ENCODE assay signal across 21 mouse cellular contexts in genomic region chr6:116401746-116402423, GRCm38 (mm10). TPM values are rescaled to one million over a fixed set of nuclear protein-coding genes. Genes with fewer than 3 reads are reported as not detected.
DNase-seq lines count a peak whose midpoint lies in the region; ATAC-seq and TF ChIP-seq lines count a peak whose summit lies in the region.
"Had no signal": no experiment of that assay in that cellular context is flagged by ENCODE, and none has a peak within 500 bp of the region (broad histone marks: within the 10 kb centered on the region; RNA-seq: fewer than 3 reads in every experiment).

No protein-coding gene starts in this region.

- H3K27ac ChIP-seq in midbrain, embryonic 11.5 days (ENCODE audit: low read depth, low read length): no peak overlapping the region
- H3K27ac ChIP-seq in midbrain, embryonic 15.5 days: no peak overlapping the region
- H3K27ac ChIP-seq in liver, postnatal 0 days (ENCODE audit: low read depth): no peak overlapping the region
- H3K27ac ChIP-seq: embryonic facial prominence, embryonic 10.5 days; forebrain, embryonic 13.5 days; heart, embryonic 13.5 days had no signal

- no peak overlapping the region for H3K4me3 ChIP-seq in midbrain, embryonic 11.5 days (ENCODE audit: low read depth, low read length)
- no peak overlapping the region for H3K4me3 ChIP-seq in midbrain, embryonic 15.5 days
- no peak overlapping the region for H3K4me3 ChIP-seq in lung, adult 2 months (replicated peaks; ENCODE audit: extremely low read depth, low read depth, low read length)
- H3K4me3 ChIP-seq in liver, postnatal 0 days (ENCODE audit: low read depth, low read length): no peak overlapping the region
- H3K4me3 ChIP-seq: embryonic facial prominence, embryonic 10.5 days; forebrain, embryonic 13.5 days; heart, embryonic 13.5 days had no signal

- H3K9me3 ChIP-seq in midbrain, embryonic 11.5 days (ENCODE audit: control insufficient read depth, low read length): no peaks in the 10 kb centered on the region
- H3K9me3 ChIP-seq in midbrain, embryonic 15.5 days: no peaks in the 10 kb centered on the region
- H3K9me3 ChIP-seq in liver, postnatal 0 days (ENCODE audit: low read length): no peaks in the 10 kb centered on the region
- H3K9me3 ChIP-seq: embryonic facial prominence, embryonic 10.5 days; forebrain, embryonic 13.5 days; G1E; heart, embryonic 13.5 days had no signal

- H3K36me3 ChIP-seq in midbrain, embryonic 11.5 days (ENCODE audit: control insufficient read depth, insufficient read depth, low read length): no peaks in the 10 kb centered on the region
- H3K36me3 ChIP-seq in midbrain, embryonic 15.5 days (replicated peaks): peaks cover 3% of the 10 kb centered on the region; the same call in 1 of the 2 replicates
- peaks cover 71% of the 10 kb centered on the region for H3K36me3 ChIP-seq in liver, postnatal 0 days (replicated peaks; ENCODE audit: insufficient read depth, low read length)

- peaks cover 37% of the 10 kb centered on the region for H3K4me1 ChIP-seq in midbrain, embryonic 11.5 days (ENCODE audit: control insufficient read depth, insufficient read depth, low read length)
- peaks cover 17% of the 10 kb centered on the region for H3K4me1 ChIP-seq in midbrain, embryonic 15.5 days
- H3K4me1 ChIP-seq in lung, adult 2 months (ENCODE audit: control insufficient read depth, insufficient read depth, low read length): no peaks in the 10 kb centered on the region; the same call in 1 of the 2 replicates
- H3K4me1 ChIP-seq in liver, postnatal 0 days (ENCODE audit: insufficient read depth): no peaks in the 10 kb centered on the region

- no peak overlapping the region for H3K9ac ChIP-seq in midbrain, embryonic 11.5 days (ENCODE audit: low read length)
- no peak overlapping the region for H3K9ac ChIP-seq in midbrain, embryonic 15.5 days
- no peak overlapping the region for H3K9ac ChIP-seq in liver, postnatal 0 days (replicated peaks)
- H3K9ac ChIP-seq: forebrain, embryonic 13.5 days; heart, embryonic 13.5 days; lung, embryonic 14.5 days had no signal

- no peak for TF ChIP-seq EP300 in liver, postnatal 0 days (IDR thresholded peaks at IDR 0.05; ENCODE audit: low read depth)

- TF ChIP-seq POLR2A in lung, adult 2 months (IDR thresholded peaks at IDR 0.05; ENCODE audit: borderline replicate concordance, extremely low read depth, low read depth, low read length): no peak

- intact Hi-C loops in gastrocnemius, postnatal 36 days (cut with DNase I): no loop called here

- no peak for ATAC-seq in midbrain, embryonic 11.5 days (ENCODE audit: low FRiP score)
- ATAC-seq in midbrain, embryonic 15.5 days (replicated peaks): no peak
- no peak for ATAC-seq in liver, postnatal 0 days
- ATAC-seq: activated CD4-positive, CD25-positive, alpha-beta regulatory T cell, adult 4 months; forebrain, embryonic 13.5 days had no signal

- H3K27me3 ChIP-seq in midbrain, embryonic 11.5 days (ENCODE audit: control insufficient read depth, insufficient read depth, low read length): no peaks in the 10 kb centered on the region
- H3K27me3 ChIP-seq in midbrain, embryonic 15.5 days (replicated peaks): no peaks in the 10 kb centered on the region
- no peaks in the 10 kb centered on the region for H3K27me3 ChIP-seq in liver, postnatal 0 days (ENCODE audit: insufficient read depth, low read length)
- H3K27me3 ChIP-seq: forebrain, embryonic 13.5 days; heart, embryonic 13.5 days had no signal

- WGBS in midbrain, embryonic 11.5 days: 95% methylated on average over 12 of the region's 12 CpGs
- 91% methylated on average over 12 of the region's 12 CpGs for WGBS in midbrain, embryonic 15.5 days
- 96% methylated on average over 12 of the region's 12 CpGs for WGBS in lung, adult 2 months
- 96% methylated on average over 12 of the region's 12 CpGs for WGBS in liver, postnatal 0 days (ENCODE audit: insufficient replicate concordance)

- H3K4me2 ChIP-seq in midbrain, embryonic 11.5 days: no peak overlapping the region
- no peak overlapping the region for H3K4me2 ChIP-seq in midbrain, embryonic 15.5 days
- no peak overlapping the region for H3K4me2 ChIP-seq in liver, postnatal 0 days (ENCODE audit: low read depth, low read length)
- H3K4me2 ChIP-seq: forebrain, embryonic 13.5 days; heart, embryonic 13.5 days; liver, embryonic 11.5 days; lung, embryonic 14.5 days had no signal

- peak; percentile 30 for DNase-seq in gastrocnemius, adult 18-20 months (ENCODE audit: low spot score)
- DNase-seq in gastrocnemius, postnatal 36 days: no peak
- DNase-seq in midbrain, embryonic 11.5 days (ENCODE audit: low spot score, missing footprints): peak; percentile 59
- peak; percentile 92 for DNase-seq in cerebellum, adult 9-10 months
- no peak for DNase-seq in lung, adult 2 months
- no peak for DNase-seq in liver, postnatal 0 days
- DNase-seq: adrenal gland, postnatal 10 days; kidney, adult 2 months; kidney, postnatal 10 days; lung, embryonic 14.5 days; lung, postnatal 36 days; retina, postnatal 1 day; right cerebral cortex, postnatal 4 days; thymus, postnatal 25 days had no signal

- TF ChIP-seq CTCF in lung, adult 2 months (IDR thresholded peaks at IDR 0.05; ENCODE audit: insufficient read depth, low read length): no peak
- TF ChIP-seq CTCF in liver, postnatal 0 days (IDR thresholded peaks at IDR 0.05; ENCODE audit: low read depth): no peak

RNA-seq across cellular contexts. Expression of gene Alox5, which starts 59.1 kb away (rescaled TPM):
- 1 to 10 TPM in 1 of 2 experiments, under 1 TPM in 1; 0.88 to 1.2 TPM for total RNA-seq in gastrocnemius, adult 18-20 months (2021)
- under 1 TPM; 0.64 to 0.66 TPM for total RNA-seq in gastrocnemius, postnatal 36 days (2021)
- polyA plus RNA-seq in midbrain, embryonic 11.5 days (2014; fragmentation: Nextera tagmentation; extraction: Ambion mirVana): 0.88 and 1.6 TPM in 2 replicates
- polyA plus RNA-seq in midbrain, embryonic 15.5 days (2015; fragmentation: Nextera tagmentation; extraction: Ambion mirVana): 0.30 and 0.79 TPM in 2 replicates
- 8.6 and 9.1 TPM in 2 replicates for polyA plus RNA-seq in lung, adult 2 months (2012; rRNA removed)
- polyA plus RNA-seq in liver, postnatal 0 days (2015; fragmentation: Nextera tagmentation; extraction: Ambion mirVana): 5.0 and 6.6 TPM in 2 replicates
- polyA plus RNA-seq: activated CD4-positive, CD25-positive, alpha-beta regulatory T cell, adult 4 months had no signal

Comparison
In these comparisons a context has a peak if more than half of its experiments do, and no peak if none do; other contexts are left out.
1. DNase-seq: peak in gastrocnemius, adult 18-20 months (single experiment), midbrain, embryonic 11.5 days (single experiment) and cerebellum, adult 9-10 months (single experiment); none in gastrocnemius, postnatal 36 days (0 of 2), lung, adult 2 months (single experiment) and liver, postnatal 0 days (single experiment).